Mouse (Mus musculus): ENCODE measurements at regions not wholly inside any gene's neighbourhood (a gene's known extent, or its start where the extent isn't known, plus 50 kb on each side); places are given as distances from the start of the nearest gene placed in this dataset.

DNA sequence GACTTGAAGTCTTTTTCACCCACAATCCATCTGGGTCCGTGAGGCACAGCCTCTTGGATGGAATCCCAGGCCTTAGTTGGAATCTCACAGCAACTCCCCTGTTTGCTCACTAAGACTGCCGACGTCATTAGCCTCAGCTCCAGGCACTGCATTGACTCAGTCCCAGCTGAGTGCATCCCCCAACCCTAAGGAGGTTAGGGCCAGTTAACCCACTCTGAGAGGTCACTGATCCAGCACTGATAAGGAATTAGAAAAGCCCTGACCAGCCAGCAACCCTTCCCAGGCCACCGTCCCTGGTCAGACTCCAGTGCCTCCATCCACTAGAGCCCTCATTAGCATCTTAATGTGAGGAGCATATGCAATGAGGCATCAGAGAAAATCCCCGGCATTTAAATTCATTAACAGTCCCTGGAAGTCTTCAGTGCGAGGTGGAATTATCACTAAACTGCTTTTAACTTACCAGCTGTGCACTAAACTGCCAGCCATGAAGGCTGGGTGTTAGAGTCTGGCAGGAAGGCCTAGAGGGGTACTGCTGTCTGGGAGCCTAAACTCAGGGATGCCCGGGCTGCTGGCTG, 184.2 kb downstream of the Cct6b start:
- no peak for DNase-seq (ENCODE audit: low spot score)

- DNase-seq (ENCODE audit: low spot score) = no peak
Measured at GRCm38 (mm10) chr11:82576019-82576418, 187.3 kb downstream of the Tmem132e start.

DNA sequence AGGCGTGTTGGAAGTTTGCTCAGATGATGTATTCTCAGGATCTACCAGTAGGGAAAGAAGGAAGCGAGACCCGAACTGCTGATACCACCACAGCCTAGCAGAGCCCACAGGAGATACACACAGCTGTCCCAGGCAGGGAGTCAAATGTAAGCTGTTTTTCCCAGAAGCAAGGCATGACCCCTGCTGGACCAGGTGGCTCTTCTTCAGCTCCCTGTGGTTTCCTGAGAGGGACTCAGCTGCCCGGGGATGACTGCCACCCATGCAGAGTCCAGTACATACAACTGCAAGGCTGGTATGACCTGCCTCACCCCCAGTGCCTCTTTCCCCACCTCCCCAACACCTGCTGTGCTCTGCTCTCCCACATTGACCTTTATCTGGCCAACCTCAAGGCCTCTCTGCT, 184.4 kb downstream of the Tmem132e start:
- no peak for DNase-seq (ENCODE audit: low spot score)

- DNase-seq (ENCODE audit: low spot score) = no peak
Measured at GRCm38 (mm10) chr11:82571525-82571924, 182.8 kb downstream of the Tmem132e start.

- peak; percentile 25 for DNase-seq (ENCODE audit: low spot score)
Measured at GRCm38 (mm10) chr11:82569819-82570218, 181.1 kb downstream of the Tmem132e start.

GRCm38 (mm10) chr11:82568219-82568676, 179.5 kb downstream of the Tmem132e start:
- DNase-seq (ENCODE audit: low spot score) = no peak

DNA sequence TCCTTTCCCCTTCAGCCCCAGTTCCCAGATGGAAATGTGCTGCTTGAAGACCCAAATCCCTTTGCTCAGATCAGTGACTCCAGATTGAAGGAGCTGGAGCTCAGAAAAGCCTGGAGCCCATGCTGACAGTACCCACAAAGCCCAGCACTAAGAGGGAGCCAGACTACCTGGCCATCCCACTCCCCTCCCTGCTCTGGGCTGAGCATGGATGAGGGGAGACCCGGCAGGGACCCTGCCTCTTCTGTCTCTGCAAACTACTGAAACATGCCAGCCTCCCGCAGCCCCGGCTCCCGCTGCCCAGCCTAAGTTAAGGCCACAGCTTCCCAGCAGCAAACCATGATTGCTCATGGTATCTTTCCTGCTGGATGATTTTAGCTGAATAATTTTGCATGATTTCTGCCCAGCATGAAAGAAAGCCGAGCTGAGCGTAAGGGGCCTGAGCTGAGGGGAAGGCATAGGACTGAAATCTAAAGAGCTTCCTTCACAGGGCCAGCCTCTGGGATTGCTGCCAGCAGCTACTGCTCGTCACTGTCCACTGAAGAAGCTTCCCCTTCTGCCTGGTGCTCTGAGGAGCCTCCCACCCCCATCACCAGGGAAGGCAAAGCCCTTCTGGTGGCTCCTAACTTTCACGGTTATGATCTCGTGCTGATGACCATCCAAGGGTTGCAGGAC, 178.4 kb downstream of the Tmem132e start:
- no peak for DNase-seq (ENCODE audit: low spot score)

- no peak for DNase-seq (ENCODE audit: low spot score)
Measured at GRCm38 (mm10) chr11:82566092-82566491, 177.4 kb downstream of the Tmem132e start.

DNA sequence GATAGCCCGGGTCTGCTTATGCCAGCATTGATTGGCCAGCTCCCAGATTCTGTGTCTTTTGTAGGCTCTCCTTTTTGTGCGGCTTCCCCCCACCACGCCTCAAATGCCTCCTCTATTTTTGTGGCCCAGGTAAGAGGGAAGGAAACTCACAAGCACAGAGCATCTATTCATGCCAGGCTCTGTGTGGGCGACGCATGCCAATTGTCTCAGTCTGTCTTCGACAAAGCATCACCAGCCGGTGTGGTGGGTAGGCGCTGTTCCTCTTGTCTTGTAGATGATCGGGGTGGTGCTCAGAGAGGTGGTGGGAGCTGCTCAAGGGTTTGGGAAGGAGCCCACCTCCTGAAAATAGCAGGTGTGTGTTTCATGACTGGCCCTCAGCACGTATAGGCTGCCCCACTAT, 175.5 kb downstream of the Tmem132e start:
- no peak for DNase-seq (ENCODE audit: low spot score)

DNA sequence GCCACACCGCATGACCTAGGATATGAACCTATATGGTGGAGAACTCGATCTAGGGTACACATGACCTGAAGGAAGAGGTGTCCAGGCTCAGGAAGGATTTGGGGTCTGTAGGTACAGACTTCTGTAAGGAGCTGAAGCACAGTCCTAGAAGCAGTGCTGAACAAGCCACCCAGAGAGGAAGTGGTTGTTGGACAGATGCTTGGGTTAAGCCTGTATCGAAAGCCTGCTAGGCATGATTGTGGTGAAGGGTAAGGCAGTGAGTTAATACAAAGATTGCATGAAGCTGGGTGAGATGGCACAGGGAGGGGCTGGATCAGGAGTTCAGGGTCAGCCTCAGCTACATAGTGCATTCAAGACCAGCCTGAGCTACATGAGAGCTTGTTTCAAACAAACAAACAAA, 153.3 kb downstream of the Tmem132e start:
- no peak for DNase-seq (ENCODE audit: low spot score)

DNA sequence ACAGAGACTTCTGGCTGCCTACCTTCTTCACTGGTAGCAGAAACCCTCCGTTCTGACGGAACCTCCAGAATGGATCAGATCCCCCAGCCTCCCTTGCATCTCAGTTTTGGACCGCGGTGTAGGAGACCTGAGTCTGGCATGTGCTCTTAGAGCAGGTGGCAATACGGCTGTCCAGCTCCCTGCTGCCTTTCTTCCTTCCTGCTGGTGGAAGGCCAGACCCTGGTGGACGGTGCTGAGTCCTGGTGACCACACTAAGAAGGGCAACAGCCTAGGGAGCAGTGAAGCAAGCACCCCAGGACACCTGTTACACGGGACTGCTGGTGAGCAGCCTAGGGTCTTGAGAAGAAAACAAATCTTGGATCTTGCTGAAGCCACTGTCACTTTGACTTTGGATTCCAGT, 152.7 kb downstream of the Tmem132e start:
- no peak for DNase-seq (ENCODE audit: low spot score)

- no peak for DNase-seq (ENCODE audit: low spot score)
Measured at GRCm38 (mm10) chr11:82537931-82538330, 149.2 kb downstream of the Tmem132e start.

GRCm38 (mm10) chr11:82523200-82523802, 134.6 kb downstream of the Tmem132e start:
- no peak for DNase-seq (ENCODE audit: low spot score)

DNA sequence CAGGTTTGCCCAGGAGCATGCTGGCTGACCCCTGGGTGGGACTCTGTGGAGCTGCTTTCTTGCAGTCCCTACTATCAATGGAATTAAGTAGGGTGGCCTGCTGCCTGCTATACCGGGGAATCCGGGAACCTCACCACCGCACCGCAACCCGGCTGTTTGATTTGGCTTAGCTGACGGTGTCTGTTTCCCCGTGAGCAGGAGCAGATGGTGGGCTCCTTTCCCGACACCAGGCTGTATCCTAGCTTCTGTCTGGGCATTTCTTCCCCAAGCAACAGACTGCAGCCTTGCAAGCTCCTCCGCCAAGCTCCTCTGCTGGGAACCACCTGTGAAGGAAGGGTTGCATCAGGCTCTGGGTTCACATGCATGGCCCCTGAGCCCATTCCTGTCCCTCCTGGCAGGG, 132.7 kb downstream of the Tmem132e start:
- no peak for DNase-seq (ENCODE audit: low spot score)

DNA sequence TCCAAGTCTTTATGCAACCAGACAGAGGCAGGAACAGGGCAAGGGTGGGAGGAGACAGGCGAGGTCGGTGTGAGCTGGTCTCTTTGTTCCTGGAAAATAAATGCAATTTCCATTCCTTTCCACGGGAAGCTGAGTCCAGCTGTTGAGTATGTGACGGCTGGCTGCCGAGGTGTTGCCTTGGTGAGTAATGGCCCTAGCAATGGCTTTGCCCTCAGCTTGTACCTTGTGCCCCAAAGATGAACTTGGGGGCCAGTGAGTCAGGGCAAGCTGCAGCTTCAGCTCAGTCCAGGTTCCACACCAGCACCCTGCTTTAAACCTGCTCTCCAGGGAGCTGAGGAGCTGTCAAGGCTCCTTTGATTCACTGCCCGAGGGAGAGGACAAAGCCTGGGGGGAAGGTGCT, 130.0 kb downstream of the Tmem132e start:
- DNase-seq (ENCODE audit: low spot score) = no peak

- DNase-seq (ENCODE audit: low spot score) = no peak
Measured at GRCm38 (mm10) chr11:82514526-82515144, 125.9 kb downstream of the Tmem132e start.

- DNase-seq (ENCODE audit: low spot score) = no peak
Measured at GRCm38 (mm10) chr11:82508564-82508963, 119.9 kb downstream of the Tmem132e start.
